Mouse (Mus musculus): ENCODE results near the gene Adad2.

DNA sequence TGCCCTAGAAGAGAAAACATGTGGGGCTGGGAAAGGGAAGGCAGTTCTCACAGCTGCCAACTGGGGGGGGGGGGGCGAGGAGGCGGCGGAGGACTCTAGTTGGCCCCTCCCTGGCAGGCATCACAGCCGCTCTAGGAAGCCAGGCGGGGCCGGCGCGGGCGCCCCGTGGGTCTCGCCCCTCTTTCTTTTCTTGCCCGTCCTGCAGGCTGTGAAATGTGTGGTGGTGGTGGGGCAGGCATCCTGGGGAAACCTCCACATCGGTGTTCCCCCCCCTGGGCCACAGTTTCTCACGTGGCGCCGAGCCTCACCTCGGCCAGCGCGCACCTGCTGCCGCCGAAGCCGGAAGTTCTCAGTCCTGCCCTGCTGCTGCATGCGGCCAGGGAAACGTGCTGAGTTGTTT lies 26.6 kb upstream of the Adad2 start:
- TF ChIP-seq EP300 (IDR thresholded peaks at IDR 0.05; ENCODE audit: low read depth) (no peak), CTCF (IDR thresholded peaks at IDR 0.05; ENCODE audit: low read depth) (no peak)

All from liver, embryonic 14.5 days (tissue).